Mouse (Mus musculus) kidney, adult 2 months (tissue): ENCODE data around the gene Dbndd1.

Experiments
- CTCF ChIP-seq: fragments of 200-500 bp; conservative IDR thresholded peaks from 2 replicates; pipeline ENCODE4 v1.5.1; 2011; ENCODE audit warnings: low read depth, mild to moderate bottlenecking, control low read depth, low read length, moderate library complexity, mixed read lengths; ENCODE audit not compliant: insufficient read depth, insufficient read length
- POLR2A ChIP-seq: fragments of 200-500 bp; IDR thresholded peaks from one replicate; pipeline ENCODE4 v1.6.1; 2011; ENCODE audit warnings: low read depth, low read length, control low read depth

- no peak for TF ChIP-seq CTCF
- TF ChIP-seq POLR2A: no peak
Measured at GRCm38 (mm10) chr8:123505695-123506094, 9.6 kb downstream of the Dbndd1 start.
